Mouse (Mus musculus): ENCODE measurements around the gene Foxred2. TPM values are rescaled to one million over a fixed set of nuclear protein-coding genes. Genes with fewer than 3 reads are reported as not detected.

Gene Foxred2
- polyA plus RNA-seq, 1 experiment = 6.5 TPM

- H3K27ac ChIP-seq (ENCODE audit: control insufficient read depth, insufficient read depth, low read depth, low read length, poor library complexity) = no peak overlapping the region
- 85% methylated on average over 14 of the region's 14 CpGs for WGBS
- peaks cover 10% of the 10 kb centered on the region for H3K4me1 ChIP-seq (ENCODE audit: control insufficient read depth, insufficient read depth, low read length)
- no peak for TF ChIP-seq CTCF (IDR thresholded peaks at IDR 0.05; ENCODE audit: control insufficient read depth, insufficient read depth, low read length)
- no peak for TF ChIP-seq POLR2A (IDR thresholded peaks at IDR 0.05; ENCODE audit: borderline replicate concordance, control insufficient read depth, low read depth, low read length)
- no peak overlapping the region for H3K4me3 ChIP-seq (replicated peaks; ENCODE audit: control insufficient read depth, low read depth, low read length)
Measured at GRCm38 (mm10) chr15:77935673-77936375, 20.7 kb downstream of the Foxred2 start.

- WGBS = 81% methylated on average over 5 of the region's 5 CpGs
- no peak overlapping the region for H3K4me3 ChIP-seq (replicated peaks; ENCODE audit: control insufficient read depth, low read depth, low read length)
- H3K4me1 ChIP-seq (ENCODE audit: control insufficient read depth, insufficient read depth, low read length) = peaks cover 10% of the 10 kb centered on the region
- H3K27ac ChIP-seq (ENCODE audit: control insufficient read depth, insufficient read depth, low read depth, low read length, poor library complexity) = no peak overlapping the region
- TF ChIP-seq POLR2A (IDR thresholded peaks at IDR 0.05; ENCODE audit: borderline replicate concordance, control insufficient read depth, low read depth, low read length) (no peak), CTCF (IDR thresholded peaks at IDR 0.05; ENCODE audit: control insufficient read depth, insufficient read depth, low read length) (no peak)
Measured at GRCm38 (mm10) chr15:77934968-77935367, 21.6 kb downstream of the Foxred2 start.

- no peak; the same call in 1 of the 2 replicates for TF ChIP-seq CTCF (IDR thresholded peaks at IDR 0.05; ENCODE audit: control insufficient read depth, insufficient read depth, low read length)
- Histone ChIP-seq H3K4me3 (replicated peaks; ENCODE audit: control insufficient read depth, low read depth, low read length) (no peak overlapping the region), H3K27ac (ENCODE audit: control insufficient read depth, insufficient read depth, low read depth, low read length, poor library complexity) (no peak overlapping the region), H3K4me1 (ENCODE audit: control insufficient read depth, insufficient read depth, low read length) (peaks cover 10% of the 10 kb centered on the region)
- 24% methylated on average over 11 of the region's 11 CpGs for whole genome bisulfite sequencing
Measured at GRCm38 (mm10) chr15:77934326-77934725, 22.2 kb downstream of the Foxred2 start.

GRCm38 (mm10) chr15:77933770-77934169, 22.8 kb downstream of the Foxred2 start:
- Histone ChIP-seq H3K4me1 (ENCODE audit: control insufficient read depth, insufficient read depth, low read length) (peaks cover 10% of the 10 kb centered on the region), H3K27ac (ENCODE audit: control insufficient read depth, insufficient read depth, low read depth, low read length, poor library complexity) (no peak overlapping the region; the same call in 1 of the 2 replicates), H3K4me3 (replicated peaks; ENCODE audit: control insufficient read depth, low read depth, low read length) (no peak overlapping the region)
- TF ChIP-seq CTCF (IDR thresholded peaks at IDR 0.05; ENCODE audit: control insufficient read depth, insufficient read depth, low read length) (peak; percentile 99), POLR2A (IDR thresholded peaks at IDR 0.05; ENCODE audit: borderline replicate concordance, control insufficient read depth, low read depth, low read length) (no peak; the same call in 1 of the 2 replicates)
- under 1% methylated on average over 14 of the region's 14 CpGs for WGBS

GRCm38 (mm10) chr15:77933222-77933621, 23.3 kb downstream of the Foxred2 start:
- TF ChIP-seq CTCF (IDR thresholded peaks at IDR 0.05; ENCODE audit: control insufficient read depth, insufficient read depth, low read length) (no peak), POLR2A (IDR thresholded peaks at IDR 0.05; ENCODE audit: borderline replicate concordance, control insufficient read depth, low read depth, low read length) (no peak)
- H3K4me3 ChIP-seq (replicated peaks; ENCODE audit: control insufficient read depth, low read depth, low read length) = no peak overlapping the region
- peaks cover 10% of the 10 kb centered on the region for H3K4me1 ChIP-seq (ENCODE audit: control insufficient read depth, insufficient read depth, low read length)
- H3K27ac ChIP-seq (ENCODE audit: control insufficient read depth, insufficient read depth, low read depth, low read length, poor library complexity) = no peak overlapping the region
- 58% methylated on average over 3 of the region's 3 CpGs for WGBS

GRCm38 (mm10) chr15:77931689-77932016, 24.9 kb downstream of the Foxred2 start:
- H3K27ac ChIP-seq (ENCODE audit: control insufficient read depth, insufficient read depth, low read depth, low read length, poor library complexity) = peak overlapping the region; percentile 88
- 36% methylated on average over 6 of the region's 6 CpGs for WGBS
- H3K4me1 ChIP-seq (ENCODE audit: control insufficient read depth, insufficient read depth, low read length) = peaks cover 10% of the 10 kb centered on the region
- peak overlapping the region; percentile 29 for H3K4me3 ChIP-seq (replicated peaks; ENCODE audit: control insufficient read depth, low read depth, low read length)
- no peak for TF ChIP-seq CTCF (IDR thresholded peaks at IDR 0.05; ENCODE audit: control insufficient read depth, insufficient read depth, low read length)
- 0 out of 2 replicates have a peak, but pooled peaks have one; percentile 16 for TF ChIP-seq POLR2A (IDR thresholded peaks at IDR 0.05; ENCODE audit: borderline replicate concordance, control insufficient read depth, low read depth, low read length)

- peak overlapping the region; percentile 29 for H3K4me3 ChIP-seq (replicated peaks; ENCODE audit: control insufficient read depth, low read depth, low read length)
- 66% methylated on average over 6 of the region's 6 CpGs for WGBS
- peaks cover 10% of the 10 kb centered on the region for H3K4me1 ChIP-seq (ENCODE audit: control insufficient read depth, insufficient read depth, low read length)
- TF ChIP-seq CTCF (IDR thresholded peaks at IDR 0.05; ENCODE audit: control insufficient read depth, insufficient read depth, low read length) (no peak), POLR2A (IDR thresholded peaks at IDR 0.05; ENCODE audit: borderline replicate concordance, control insufficient read depth, low read depth, low read length) (no peak)
- peak overlapping the region; percentile 88 for H3K27ac ChIP-seq (ENCODE audit: control insufficient read depth, insufficient read depth, low read depth, low read length, poor library complexity)
Measured at GRCm38 (mm10) chr15:77930986-77931688, 25.4 kb downstream of the Foxred2 start.

GRCm38 (mm10) chr15:77929804-77930203, 26.7 kb downstream of the Foxred2 start:
- no peak overlapping the region; the same call in 1 of the 2 replicates for H3K27ac ChIP-seq (ENCODE audit: control insufficient read depth, insufficient read depth, low read depth, low read length, poor library complexity)
- WGBS = 40% methylated on average over 8 of the region's 8 CpGs
- peaks cover 10% of the 10 kb centered on the region for H3K4me1 ChIP-seq (ENCODE audit: control insufficient read depth, insufficient read depth, low read length)

More at GRCm38 (mm10) chr15:77929804-77930203, 26.7 kb downstream of the Foxred2 start:
- peak overlapping the region; percentile 84 for H3K4me3 ChIP-seq (replicated peaks; ENCODE audit: control insufficient read depth, low read depth, low read length)
- TF ChIP-seq POLR2A (IDR thresholded peaks at IDR 0.05; ENCODE audit: borderline replicate concordance, control insufficient read depth, low read depth, low read length) = no peak
- no peak for TF ChIP-seq CTCF (IDR thresholded peaks at IDR 0.05; ENCODE audit: control insufficient read depth, insufficient read depth, low read length)
